Mouse (Mus musculus): ENCODE data around the gene Olig3. TPM values are rescaled to one million over a fixed set of nuclear protein-coding genes. Genes with fewer than 3 reads are reported as not detected.

Olig3 gene
- total and polyA plus RNA-seq, 3 experiments, result not detected

DNA sequence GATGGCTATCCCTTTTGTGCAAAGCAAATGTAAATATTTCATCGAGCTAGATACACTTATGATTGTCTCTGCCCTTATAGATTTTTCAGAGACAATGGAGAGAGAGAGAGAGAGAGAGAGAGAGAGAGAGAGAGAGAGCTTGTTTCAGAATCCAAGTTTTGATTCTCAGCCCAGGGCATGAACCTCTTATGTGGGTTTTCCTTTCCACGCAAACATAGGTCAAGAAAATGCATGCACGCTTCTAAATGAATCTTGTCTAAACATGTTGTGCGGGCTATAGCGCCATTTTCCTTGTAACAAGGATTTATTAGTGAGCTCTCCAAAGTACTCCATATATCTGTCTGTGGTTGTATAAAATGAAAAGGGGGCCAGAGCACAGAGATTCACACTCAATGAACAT is 1.5 kb downstream of the Olig3 start:
- no peak overlapping the region for H3K4me3 ChIP-seq (replicated peaks in 1 of 3; ENCODE audit: low read depth in 2 of 3, low read length in 2 of 3, poor library complexity in 1 of 3)
- H3K4me1 ChIP-seq (ENCODE audit: control insufficient read depth in 1 of 2, insufficient read depth in 2 of 2), result peaks cover 3 to 13% of the 10 kb centered on the region in 2 experiments; a peak in 3 of 4 replicates
- no peak overlapping the region for H3K4me2 ChIP-seq (ENCODE audit: insufficient read depth, low read depth, poor library complexity, severe bottlenecking)
- no peaks in the 10 kb centered on the region for H3K79me2 ChIP-seq (replicated peaks; ENCODE audit: control insufficient read depth, extremely low read depth, insufficient read depth, poor library complexity, severe bottlenecking)
- no peaks in the 10 kb centered on the region for H3K36me3 ChIP-seq (replicated peaks in 1 of 2; ENCODE audit: control insufficient read depth in 1 of 2, insufficient read depth in 1 of 2, low read length in 1 of 2)
- dilution Hi-C loops (cut with MboI; ENCODE audit: extremely low pct_ligation_motif_present, extremely low pct_unique_long_range_greater_than_20kb, low sequenced_read_pairs) (no loop called here), in situ Hi-C loops (cut with MboI; ENCODE audit: low pct_ligation_motif_present, low pct_unique_long_range_greater_than_20kb, low sequenced_read_pairs) (no loop called here)
- H3K27me3 ChIP-seq (replicated peaks), result no peaks in the 10 kb centered on the region
- no peak for TF ChIP-seq EP300 (IDR thresholded peaks at IDR 0.05; ENCODE audit: low read length)
- no peak for TF ChIP-seq ZKSCAN1 (IDR thresholded peaks at IDR 0.05; ENCODE audit: borderline replicate concordance, low read depth, low read length)
- no peak for TF ChIP-seq POLR2A (IDR thresholded peaks at IDR 0.05; ENCODE audit: low read depth, low read length)
- TF ChIP-seq ETS1 (conservative IDR thresholded peaks at IDR 0.05; ENCODE audit: low read depth, low read length), result no peak
- no peak for TF ChIP-seq JUND (conservative IDR thresholded peaks at IDR 0.05; ENCODE audit: low read depth, low read length)
- TF ChIP-seq CTCF (conservative IDR thresholded peaks at IDR 0.05 in 1 of 2, IDR thresholded peaks at IDR 0.05 in 1 of 2; ENCODE audit: low read depth in 2 of 2, low read length in 2 of 2), result no peak
- TF ChIP-seq RCOR1 (conservative IDR thresholded peaks at IDR 0.05; ENCODE audit: low read depth, low read length), result no peak
- TF ChIP-seq ZC3H11A (IDR thresholded peaks at IDR 0.05; ENCODE audit: low read depth, low read length), result no peak
- no peak for TF ChIP-seq POLR2AphosphoS2 (IDR thresholded peaks at IDR 0.05; ENCODE audit: low read depth, low read length)
- no peak for TF ChIP-seq SMC3 (IDR thresholded peaks at IDR 0.05; ENCODE audit: low read depth, low read length)
- TF ChIP-seq MAX (IDR thresholded peaks at IDR 0.05; ENCODE audit: low read length), result no peak
- no peak for TF ChIP-seq MYC (IDR thresholded peaks at IDR 0.05; ENCODE audit: low read depth, low read length)
- TF ChIP-seq BHLHE40 (IDR thresholded peaks at IDR 0.05; ENCODE audit: low read depth, low read length), result no peak
- TF ChIP-seq CHD1 (IDR thresholded peaks at IDR 0.05; ENCODE audit: low read depth, low read length), result no peak
- no peak for TF ChIP-seq JUN (IDR thresholded peaks at IDR 0.05; ENCODE audit: insufficient read depth, low read depth, low read length)
- TF ChIP-seq KAT2A (IDR thresholded peaks at IDR 0.05; ENCODE audit: insufficient replicate concordance, low read length), result no peak
- no peak for TF ChIP-seq HCFC1 (IDR thresholded peaks at IDR 0.05; ENCODE audit: low read depth, low read length)
- no peak overlapping the region for H3K9ac ChIP-seq (ENCODE audit: insufficient read depth, low read depth)
- H3K27ac ChIP-seq (ENCODE audit: insufficient read depth, low read depth), result no peak overlapping the region
- H3K9me3 ChIP-seq (replicated peaks; ENCODE audit: low read length), result peaks cover 2% of the 10 kb centered on the region
- no peak for DNase-seq (ENCODE audit: extremely low read depth)

- H3K27ac ChIP-seq (ENCODE audit: insufficient read depth, low read depth), result no peak overlapping the region
- H3K4me3 ChIP-seq (replicated peaks in 1 of 3; ENCODE audit: low read depth in 2 of 3, low read length in 2 of 3, poor library complexity in 1 of 3), result no peak overlapping the region
- no peaks in the 10 kb centered on the region for H3K79me2 ChIP-seq (replicated peaks; ENCODE audit: control insufficient read depth, extremely low read depth, insufficient read depth, poor library complexity, severe bottlenecking)
- DNase-seq (ENCODE audit: extremely low read depth), result peak; percentile 49
- H3K4me1 ChIP-seq (ENCODE audit: control insufficient read depth in 1 of 2, insufficient read depth in 2 of 2), result peaks cover 3 to 13% of the 10 kb centered on the region in 2 experiments; a peak in 3 of 4 replicates
- H3K27me3 ChIP-seq (replicated peaks), result no peaks in the 10 kb centered on the region
- H3K9ac ChIP-seq (ENCODE audit: insufficient read depth, low read depth), result no peak overlapping the region
- dilution Hi-C loops (cut with MboI; ENCODE audit: extremely low pct_ligation_motif_present, extremely low pct_unique_long_range_greater_than_20kb, low sequenced_read_pairs) (no loop called here), in situ Hi-C loops (cut with MboI; ENCODE audit: low pct_ligation_motif_present, low pct_unique_long_range_greater_than_20kb, low sequenced_read_pairs) (no loop called here)
- peaks cover 2% of the 10 kb centered on the region for H3K9me3 ChIP-seq (replicated peaks; ENCODE audit: low read length)
- peak overlapping the region; percentile 52; the same call in 1 of the 2 replicates for H3K4me2 ChIP-seq (ENCODE audit: insufficient read depth, low read depth, poor library complexity, severe bottlenecking)
- TF ChIP-seq ETS1 (conservative IDR thresholded peaks at IDR 0.05; ENCODE audit: low read depth, low read length) (no peak), ZNF384 (IDR thresholded peaks at IDR 0.05; ENCODE audit: low read depth, low read length) (no peak), CHD1 (IDR thresholded peaks at IDR 0.05; ENCODE audit: low read depth, low read length) (no peak), ELF1 (IDR thresholded peaks at IDR 0.05; ENCODE audit: low read depth, low read length) (no peak), MAFK (IDR thresholded peaks at IDR 0.05; ENCODE audit: insufficient replicate concordance, low read length) (no peak), USF2 (conservative IDR thresholded peaks at IDR 0.05; ENCODE audit: low read depth, low read length) (no peak), CHD2 (IDR thresholded peaks at IDR 0.05; ENCODE audit: low read length) (no peak), E2F4 (IDR thresholded peaks at IDR 0.05; ENCODE audit: insufficient replicate concordance, low read depth, low read length) (no peak), MXI1 (IDR thresholded peaks at IDR 0.05; ENCODE audit: low read depth, low read length) (no peak), SMC3 (IDR thresholded peaks at IDR 0.05; ENCODE audit: low read depth, low read length) (no peak), JUND (conservative IDR thresholded peaks at IDR 0.05; ENCODE audit: low read depth, low read length) (no peak), TCF12 (IDR thresholded peaks at IDR 0.05; ENCODE audit: low read depth, low read length) (no peak), HCFC1 (IDR thresholded peaks at IDR 0.05; ENCODE audit: low read depth, low read length) (no peak)
- no peaks in the 10 kb centered on the region for H3K36me3 ChIP-seq (replicated peaks in 1 of 2; ENCODE audit: control insufficient read depth in 1 of 2, insufficient read depth in 1 of 2, low read length in 1 of 2)
Observed at GRCm38 (mm10) chr10:19360446-19361300, 4.3 kb downstream of the Olig3 start.
